Mouse (Mus musculus) ES-Bruce4 (cell line): ENCODE results near the gene Xpo6.

ENCODE experiments used
- EP300 ChIP-seq: IDR thresholded peaks from 2 replicates; pipeline ENCODE4 v1.6.1; 2011; ENCODE audit warnings: low read depth, low read length; ENCODE audit not compliant: insufficient read depth
- POLR2A ChIP-seq: IDR thresholded peaks from one replicate; pipeline ENCODE4 v1.8.1; 2011; ENCODE audit warnings: low read length; ENCODE audit not compliant: insufficient read depth

- TF ChIP-seq POLR2A (no peak), EP300 (0 out of 2 replicates have a peak, but pooled peaks have one; percentile 7)
These were observed 20.3 kb upstream of the Xpo6 start for GRCm38 (mm10) chr7:126220611-126221010.
